Mouse (Mus musculus) hindlimb bud, embryonic 11.5 days (tissue): Measurements from ENCODE around the gene Gm10663.

Experiments used
- DNase-seq: peaks from one replicate; pipeline ENCODE4 v3.0.0-alpha.2; 2012; ENCODE audit warnings: low read depth, low spot score; ENCODE audit errors: extremely low spot score

Gene Gm10663

DNA sequence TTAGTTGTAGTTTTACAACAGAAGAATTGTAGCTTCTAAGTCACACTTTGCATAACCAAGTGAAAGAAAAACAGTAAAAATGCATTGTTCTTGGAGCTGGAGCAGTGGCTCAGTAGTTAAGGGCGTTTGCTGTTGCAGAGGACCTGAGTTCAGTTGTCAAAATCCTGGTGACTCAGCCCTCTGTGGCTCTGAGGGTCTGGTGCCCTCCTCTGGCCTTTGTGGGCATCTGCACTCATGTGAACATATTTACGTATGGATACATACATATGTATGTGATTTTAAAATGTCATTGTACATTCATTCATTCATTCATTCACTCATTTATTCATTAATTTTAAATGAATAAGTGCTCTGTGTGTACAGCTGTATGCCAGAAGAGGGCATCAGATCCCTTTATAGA is 10.8 kb downstream of the Gm10663 start:
- DNase-seq, result no peak

GRCm38 (mm10) chr8:65087711-65088110 is 12.9 kb downstream of the Gm10663 start:
- no peak for DNase-seq

GRCm38 (mm10) chr8:65088120-65088519 is 13.3 kb downstream of the Gm10663 start:
- DNase-seq, result no peak

DNA sequence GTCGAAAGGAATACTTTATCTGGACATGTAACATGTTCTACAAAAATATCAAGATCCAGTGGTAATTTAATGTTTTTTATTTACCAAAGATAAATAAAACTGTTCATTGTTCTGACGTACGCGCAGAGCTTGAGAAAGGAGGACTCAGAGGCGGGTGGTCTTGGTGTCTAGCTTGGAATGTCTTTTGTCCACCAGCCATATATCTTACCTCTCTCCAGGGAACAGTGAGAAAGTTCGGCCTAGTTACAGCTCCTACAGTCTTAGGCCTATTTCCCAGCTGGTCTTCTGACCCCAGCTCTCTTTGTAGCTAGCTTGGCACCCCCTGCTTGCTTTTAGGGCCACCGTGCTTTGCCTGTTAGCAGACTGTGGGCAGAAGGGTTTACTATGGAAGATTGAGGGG is 14.9 kb downstream of the Gm10663 start:
- no peak for DNase-seq

- DNase-seq, result no peak
Observed at GRCm38 (mm10) chr8:65097760-65098415, 23.1 kb downstream of the Gm10663 start.

GRCm38 (mm10) chr8:65099735-65100134 is 24.9 kb downstream of the Gm10663 start:
- DNase-seq, result no peak

DNA sequence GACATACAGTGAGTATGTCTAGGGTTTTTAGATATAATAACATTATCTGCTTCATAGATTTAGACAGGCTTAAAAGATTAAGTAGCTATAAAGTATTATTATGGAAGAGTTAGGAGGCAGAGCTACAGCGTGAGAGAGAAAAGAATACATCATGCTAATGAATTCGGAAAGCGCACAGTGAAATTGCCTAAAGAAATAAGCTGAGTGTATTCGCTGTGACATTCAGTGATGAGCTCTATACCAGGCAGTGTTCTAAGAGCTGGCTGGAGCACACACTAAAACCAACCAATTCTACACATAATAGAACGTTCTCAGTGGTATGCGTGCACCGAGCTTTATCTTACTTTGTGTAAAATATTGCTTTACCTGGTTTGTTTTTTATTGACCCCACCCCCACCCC is 28.8 kb downstream of the Gm10663 start:
- DNase-seq, result no peak

DNA sequence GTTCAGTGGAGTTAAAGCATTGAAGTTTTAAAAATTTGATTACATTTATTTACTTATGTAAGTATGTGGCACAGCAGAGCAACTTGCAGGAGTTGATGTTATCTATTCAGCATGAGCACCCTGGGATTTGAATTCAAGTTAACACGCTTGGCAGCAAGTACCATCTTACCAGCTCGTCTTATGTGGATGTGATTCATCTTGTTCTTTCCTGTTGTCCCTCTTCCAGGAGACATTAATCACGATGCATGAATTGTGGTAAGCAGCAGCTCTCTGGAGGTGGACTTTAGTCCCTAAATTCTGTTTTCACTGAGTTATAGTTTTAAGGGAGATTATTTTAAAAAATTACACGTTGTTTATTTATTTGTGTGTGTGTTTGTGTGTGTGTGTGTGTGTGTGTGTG is 29.2 kb downstream of the Gm10663 start:
- no peak for DNase-seq

DNA sequence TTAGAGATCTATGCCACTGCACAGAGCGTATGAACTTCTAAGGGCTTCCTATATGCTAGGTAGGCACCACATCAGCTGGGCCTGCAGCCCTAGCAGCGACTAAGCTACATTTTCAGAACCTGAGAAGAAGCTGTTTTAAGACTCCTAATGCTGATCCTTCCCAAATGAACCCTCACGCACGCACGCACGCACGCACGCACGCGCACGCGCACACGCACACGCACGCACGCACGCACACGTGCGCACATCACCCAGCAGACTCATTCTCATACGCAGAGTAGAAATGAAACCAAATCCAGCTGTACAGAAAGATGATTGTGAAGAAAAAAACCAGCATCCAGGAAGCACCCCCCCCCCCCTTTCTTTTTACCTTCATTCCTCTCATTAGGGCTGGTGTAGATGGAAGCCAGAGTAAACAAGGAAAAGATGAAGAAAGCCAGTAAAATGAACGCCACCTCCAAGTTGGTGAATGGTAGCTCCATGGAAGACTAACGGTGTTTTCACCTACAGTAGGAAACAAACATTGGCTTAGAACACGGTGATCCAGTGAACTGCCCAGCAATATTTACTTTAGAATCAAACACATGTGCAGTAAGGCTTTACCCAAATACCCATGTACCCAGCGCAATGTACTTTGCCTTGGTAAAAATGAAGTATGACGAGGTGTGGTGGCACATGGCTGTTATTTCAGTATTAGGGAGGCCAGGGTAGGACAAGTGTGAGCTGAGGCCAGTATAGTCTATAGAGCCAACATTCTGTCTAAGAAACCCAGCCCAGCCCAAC is 33.3 kb downstream of the Gm10663 start:
- no peak for DNase-seq

DNA sequence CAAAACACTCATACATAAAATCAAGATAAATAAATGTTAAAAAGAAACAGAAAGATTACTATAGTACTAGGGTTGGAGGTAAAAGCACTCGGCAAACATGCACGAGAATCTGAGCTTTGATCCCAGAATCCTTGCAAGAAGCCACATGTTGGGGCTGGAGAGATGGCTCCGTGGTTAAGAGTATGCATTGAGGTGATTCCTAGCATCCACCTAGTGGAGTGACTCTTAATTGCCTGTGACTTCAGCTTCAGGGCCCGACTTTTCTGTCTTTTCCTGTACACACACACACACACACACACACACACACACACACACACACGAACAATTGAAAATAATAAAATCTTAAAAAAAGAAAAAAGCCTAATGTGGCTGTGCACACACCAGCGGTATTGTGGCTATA is 34.1 kb downstream of the Gm10663 start:
- no peak for DNase-seq

DNA sequence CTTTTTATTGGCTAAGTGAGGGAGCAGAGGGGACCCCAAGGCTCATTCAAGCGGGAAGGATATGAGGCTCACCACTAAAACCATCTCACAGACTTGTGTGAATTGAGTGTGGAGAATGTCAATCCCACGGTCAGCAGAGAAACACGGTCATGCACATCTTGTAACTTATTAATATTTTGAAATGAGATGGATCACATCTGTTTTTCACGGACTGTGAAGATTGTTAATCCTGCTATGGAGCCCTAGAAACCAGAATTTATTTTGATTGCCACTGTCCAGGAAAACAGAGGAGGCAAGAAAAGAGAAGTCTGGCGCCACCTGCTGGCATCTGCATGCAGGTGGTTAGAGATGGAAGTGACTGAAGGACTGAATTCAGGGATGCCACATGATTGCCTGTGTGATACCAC is 35.5 kb downstream of the Gm10663 start:
- DNase-seq, result peak; percentile 69

DNA sequence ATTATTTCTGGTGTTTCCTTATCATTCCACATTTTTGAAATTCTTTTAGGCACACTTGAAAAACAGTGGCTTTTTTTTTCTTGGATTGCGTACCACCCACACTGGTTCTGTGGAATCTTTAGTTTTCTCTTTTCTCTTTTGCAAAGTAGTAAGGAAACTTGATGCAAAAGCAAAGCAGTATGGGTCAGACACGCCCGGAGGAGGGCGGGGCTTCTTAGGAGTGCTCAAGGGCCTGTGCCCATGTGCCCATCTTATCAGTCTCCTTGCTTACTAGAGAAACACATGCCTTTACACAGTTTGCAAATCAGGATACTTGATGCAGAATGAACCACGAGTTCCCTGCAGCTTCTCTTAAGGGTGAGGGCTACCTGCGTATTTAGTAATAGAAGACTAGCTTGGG is 37.3 kb downstream of the Gm10663 start:
- no peak for DNase-seq

- no peak for DNase-seq
Observed at GRCm38 (mm10) chr8:65126014-65126413, 51.2 kb downstream of the Gm10663 start.

DNA sequence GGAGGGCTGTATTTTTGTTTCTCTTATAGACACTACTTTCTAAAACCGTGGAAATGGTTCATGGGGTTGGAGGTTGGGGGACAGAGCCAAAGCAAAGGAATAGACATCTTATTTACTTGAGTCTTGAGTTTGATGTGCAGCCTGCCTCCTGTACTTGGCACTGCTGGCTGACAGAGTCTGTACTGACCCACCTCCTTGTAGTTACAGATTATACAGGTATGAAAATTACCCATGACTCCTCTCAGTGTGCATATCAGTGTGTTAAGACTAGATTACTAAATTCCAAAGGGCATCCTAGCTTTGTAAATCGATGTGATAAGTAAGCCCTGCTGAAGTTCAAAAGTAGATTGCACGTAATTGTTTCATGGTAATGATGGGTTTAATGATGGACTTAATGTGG is 51.6 kb downstream of the Gm10663 start:
- no peak for DNase-seq
